Mouse (Mus musculus) CH12.LX (cell line): ENCODE results near the gene Cryl1. TPM values are rescaled to one million over a fixed set of nuclear protein-coding genes. Genes with fewer than 3 reads are reported as not detected.

Experiments used
- DNase-seq: peaks from one replicate; pipeline ENCODE4 v3.0.0-alpha.2; 2013; ENCODE audit errors: extremely low read depth
- H3K27ac ChIP-seq: 2 replicates; pipeline ENCODE4 v1.5.1; 2012; ENCODE audit warnings: low read depth, mild to moderate bottlenecking, control low read depth, moderate library complexity; ENCODE audit not compliant: insufficient read depth
- H3K27me3 ChIP-seq: replicated peaks from 2 replicates; pipeline ENCODE3; 2012; ENCODE audit warnings: inconsistent platforms
- H3K36me3 ChIP-seq, 2 experiments: replicated peaks in 1 of 2; 2 replicates each; pipeline versions ENCODE3 to v1.6.1; 2012; ENCODE audit warnings: inconsistent platforms in 1 of 2, low read length in 1 of 2, mild to moderate bottlenecking in 1 of 2, mixed read lengths in 1 of 2, moderate library complexity in 1 of 2; ENCODE audit not compliant: control insufficient read depth in 1 of 2, insufficient read depth in 1 of 2
- H3K4me1 ChIP-seq, 2 experiments: 2 replicates each; pipeline ENCODE4 v1.6.1; 2012; ENCODE audit warnings: inconsistent platforms in 1 of 2, moderate library complexity in 1 of 2; ENCODE audit not compliant: insufficient read depth in 2 of 2, control insufficient read depth in 1 of 2
- H3K4me2 ChIP-seq: 2 replicates; pipeline ENCODE4 v1.6.1; 2012; ENCODE audit warnings: low read depth, mild to moderate bottlenecking, control low read depth; ENCODE audit not compliant: poor library complexity, insufficient read depth, severe bottlenecking
- H3K4me3 ChIP-seq, 3 experiments: fragments of 150-350 bp in 1 of 3; sonication (generic) in 1 of 3; replicated peaks in 1 of 3; 2 replicates each; pipeline versions ENCODE3 to v1.5.1; 2011 to 2012; ENCODE audit warnings: low read depth in 2 of 3, low read length in 2 of 3, mild to moderate bottlenecking in 2 of 3, moderate library complexity in 2 of 3, control low read depth in 1 of 3, improper control_type of control experiment in 1 of 3, inconsistent platforms in 1 of 3, mixed read lengths in 1 of 3; ENCODE audit not compliant: poor library complexity in 1 of 3
- H3K79me2 ChIP-seq: replicated peaks from 2 replicates; pipeline ENCODE4 v1.6.1; 2012; ENCODE audit warnings: mild to moderate bottlenecking, moderate library complexity; ENCODE audit not compliant: control insufficient read depth, poor library complexity, insufficient read depth, severe bottlenecking; ENCODE audit errors: extremely low read depth
- H3K9ac ChIP-seq: 2 replicates; pipeline ENCODE4 v1.6.1; 2012; ENCODE audit warnings: low read depth, mild to moderate bottlenecking, control low read depth, moderate library complexity; ENCODE audit not compliant: insufficient read depth
- H3K9me3 ChIP-seq: replicated peaks from 2 replicates; pipeline ENCODE3; 2012; ENCODE audit warnings: low read length, inconsistent platforms, mixed read lengths
- BHLHE40 ChIP-seq: IDR thresholded peaks from 2 replicates; pipeline ENCODE4 v1.6.1; 2011; ENCODE audit warnings: mild to moderate bottlenecking, low read depth, low read length, improper control_type of control experiment
- CHD1 ChIP-seq: IDR thresholded peaks from 2 replicates; pipeline ENCODE4 v1.6.1; 2012; ENCODE audit warnings: low read depth, low read length, improper control_type of control experiment, inconsistent platforms
- CHD2 ChIP-seq: IDR thresholded peaks from 2 replicates; pipeline ENCODE4 v1.6.1; 2011; ENCODE audit warnings: low read length, improper control_type of control experiment
- CTCF ChIP-seq, 2 experiments: IDR thresholded peaks in 1 of 2; conservative IDR thresholded peaks in 1 of 2; 2 replicates each; pipeline ENCODE4 v1.5.1; 2011 to 2012; ENCODE audit warnings: low read depth in 2 of 2, low read length in 2 of 2, improper control_type of control experiment in 1 of 2, inconsistent platforms in 1 of 2, mild to moderate bottlenecking in 1 of 2, moderate library complexity in 1 of 2
- E2F4 ChIP-seq: IDR thresholded peaks from 2 replicates; pipeline ENCODE4 v1.6.1; 2011; ENCODE audit warnings: low read depth, low read length, improper control_type of control experiment; ENCODE audit not compliant: insufficient replicate concordance
- ELF1 ChIP-seq: IDR thresholded peaks from 2 replicates; pipeline ENCODE4 v1.6.1; 2014; ENCODE audit warnings: low read depth, mild to moderate bottlenecking, inconsistent platforms, low read length, improper control_type of control experiment
- EP300 ChIP-seq: IDR thresholded peaks from 2 replicates; pipeline ENCODE4 v1.6.1; 2011; ENCODE audit warnings: low read length, improper control_type of control experiment
- ETS1 ChIP-seq: conservative IDR thresholded peaks from 2 replicates; pipeline ENCODE4 v1.6.1; 2012; ENCODE audit warnings: low read depth, mild to moderate bottlenecking, inconsistent platforms, low read length, improper control_type of control experiment, moderate library complexity
- GABPA ChIP-seq: IDR thresholded peaks from 2 replicates; pipeline ENCODE4 v1.6.1; 2012; ENCODE audit warnings: low read depth, low read length, improper control_type of control experiment, inconsistent platforms; ENCODE audit not compliant: insufficient replicate concordance
- HCFC1 ChIP-seq: IDR thresholded peaks from 2 replicates; pipeline ENCODE4 v1.6.1; 2012; ENCODE audit warnings: low read depth, mild to moderate bottlenecking, inconsistent platforms, low read length, improper control_type of control experiment
- IRF4 ChIP-seq: IDR thresholded peaks from 2 replicates; pipeline ENCODE4 v1.6.1; 2014; ENCODE audit warnings: low read depth, mild to moderate bottlenecking, inconsistent platforms, low read length, improper control_type of control experiment
- KAT2A ChIP-seq: IDR thresholded peaks from 2 replicates; pipeline ENCODE4 v1.6.1; 2012; ENCODE audit warnings: low read length, improper control_type of control experiment, inconsistent platforms; ENCODE audit not compliant: insufficient replicate concordance
- MAFK ChIP-seq: IDR thresholded peaks from 2 replicates; pipeline ENCODE4 v1.6.1; 2011; ENCODE audit warnings: low read length, improper control_type of control experiment; ENCODE audit not compliant: insufficient replicate concordance
- MEF2A ChIP-seq: IDR thresholded peaks from 2 replicates; pipeline ENCODE4 v1.6.1; 2014; ENCODE audit warnings: low read depth, mild to moderate bottlenecking, inconsistent platforms, low read length, improper control_type of control experiment, borderline replicate concordance
- MYC ChIP-seq: IDR thresholded peaks from 2 replicates; pipeline ENCODE4 v1.6.1; 2011; ENCODE audit warnings: low read depth, mild to moderate bottlenecking, improper control_type of control experiment, low read length
- PAX5 ChIP-seq: IDR thresholded peaks from 2 replicates; pipeline ENCODE4 v1.6.1; 2012; ENCODE audit warnings: low read length, inconsistent platforms, mixed read lengths
- POLR2A ChIP-seq: IDR thresholded peaks from 2 replicates; pipeline ENCODE4 v1.6.1; 2011; ENCODE audit warnings: low read depth, mild to moderate bottlenecking, improper control_type of control experiment, low read length
- RAD21 ChIP-seq: IDR thresholded peaks from 2 replicates; pipeline ENCODE4 v1.6.1; 2011; ENCODE audit warnings: low read depth, mild to moderate bottlenecking, low read length, improper control_type of control experiment, moderate library complexity
- RCOR1 ChIP-seq: conservative IDR thresholded peaks from 2 replicates; pipeline ENCODE4 v1.6.1; 2012; ENCODE audit warnings: low read depth, mild to moderate bottlenecking, inconsistent platforms, low read length, improper control_type of control experiment
- SIN3A ChIP-seq: IDR thresholded peaks from 2 replicates; pipeline ENCODE4 v1.6.1; 2012; ENCODE audit warnings: low read length, improper control_type of control experiment, inconsistent platforms
- SMC3 ChIP-seq: IDR thresholded peaks from 2 replicates; pipeline ENCODE4 v1.6.1; 2011; ENCODE audit warnings: low read depth, low read length, improper control_type of control experiment
- TBP ChIP-seq: conservative IDR thresholded peaks from 2 replicates; pipeline ENCODE4 v1.6.1; 2011; ENCODE audit warnings: low read depth, low read length, improper control_type of control experiment
- TCF12 ChIP-seq: IDR thresholded peaks from 2 replicates; pipeline ENCODE4 v1.6.1; 2014; ENCODE audit warnings: low read depth, mild to moderate bottlenecking, inconsistent platforms, low read length, improper control_type of control experiment
- UBTF ChIP-seq: IDR thresholded peaks from 2 replicates; pipeline ENCODE4 v1.6.1; 2012; ENCODE audit warnings: low read depth, mild to moderate bottlenecking, inconsistent platforms, low read length, improper control_type of control experiment, moderate library complexity
- USF1 ChIP-seq: IDR thresholded peaks from 2 replicates; pipeline ENCODE4 v1.6.1; 2014; ENCODE audit warnings: low read depth, mild to moderate bottlenecking, inconsistent platforms, low read length, improper control_type of control experiment
- USF2 ChIP-seq: conservative IDR thresholded peaks from 2 replicates; pipeline ENCODE4 v1.6.1; 2011; ENCODE audit warnings: low read depth, low read length, improper control_type of control experiment
- ZC3H11A ChIP-seq: IDR thresholded peaks from 2 replicates; pipeline ENCODE4 v1.6.1; 2012; ENCODE audit warnings: low read depth, mild to moderate bottlenecking, inconsistent platforms, low read length, improper control_type of control experiment
- ZKSCAN1 ChIP-seq: IDR thresholded peaks from 2 replicates; pipeline ENCODE4 v1.6.1; 2012; ENCODE audit warnings: low read depth, inconsistent platforms, low read length, improper control_type of control experiment, borderline replicate concordance
- ZMIZ1 ChIP-seq: IDR thresholded peaks from 2 replicates; pipeline ENCODE4 v1.6.1; 2012; ENCODE audit warnings: low read depth, mild to moderate bottlenecking, inconsistent platforms, low read length, improper control_type of control experiment
- ZNF384 ChIP-seq: IDR thresholded peaks from 2 replicates; pipeline ENCODE4 v1.6.1; 2012; ENCODE audit warnings: low read depth, low read length, improper control_type of control experiment, inconsistent platforms
- dilution Hi-C: fragments of 300-500 bp; cut with MboI; formaldehyde crosslinking; loops from 2 replicates; pipeline ENCODE4 v1.14.3; 2020; ENCODE audit warnings: low sequenced_read_pairs; ENCODE audit not compliant: extremely low pct_unique_long_range_greater_than_20kb, extremely low pct_ligation_motif_present
- in situ Hi-C: fragments of 300-500 bp; cut with MboI; formaldehyde crosslinking; loops from 3 replicates; pipeline ENCODE4 v1.14.3; 2019; ENCODE audit warnings: low sequenced_read_pairs, low pct_ligation_motif_present, low pct_unique_long_range_greater_than_20kb, mixed read lengths
- polyA plus RNA-seq: library from polyadenylated mRNA; unstranded; fragments of >175 nt; gene quantifications from 2 replicates; pipeline ENCODE4 v1.2.1, GENCODE M21; 2012; ENCODE audit warnings: low read depth; ENCODE audit not compliant: insufficient read length
- total RNA-seq, 2 experiments: library from RNA; depleted of rRNA; stranded (reverse); fragments of 300-350 nt in 1 of 2; fragments of >200 nt in 1 of 2; gene quantifications; 2 replicates each; pipeline ENCODE4 v1.2.3; 2012 to 2014

The Cryl1 gene
- total and polyA plus RNA-seq, 3 experiments, result 13.1 to 33.7 (median 31.8) TPM

- dilution Hi-C loops (no loop called here), in situ Hi-C loops (no loop called here)
- Histone ChIP-seq H3K79me2 (no peaks in the 10 kb centered on the region), H3K9ac (no peak overlapping the region), H3K27me3 (no peaks in the 10 kb centered on the region), H3K9me3 (no peaks in the 10 kb centered on the region), H3K4me3 (no peak overlapping the region), H3K4me2 (no peak overlapping the region), H3K27ac (no peak overlapping the region), H3K36me3 (peaks cover 0 to 4% of the 10 kb centered on the region in 2 experiments), H3K4me1 (peaks cover 0 to 27% of the 10 kb centered on the region in 2 experiments; a peak in 2 of 4 replicates)
- TF ChIP-seq USF1, result no peak
- TF ChIP-seq UBTF, result no peak
- TF ChIP-seq SMC3, result no peak
- TF ChIP-seq PAX5, result no peak
- no peak for TF ChIP-seq ZMIZ1
- no peak for TF ChIP-seq MAFK
- no peak for TF ChIP-seq CTCF (conservative IDR thresholded peaks at IDR 0.05 in 1 of 2, IDR thresholded peaks at IDR 0.05 in 1 of 2; ENCODE audit: low read depth in 2 of 2, low read length in 2 of 2)
- TF ChIP-seq HCFC1, result no peak
- no peak for TF ChIP-seq GABPA
- no peak for TF ChIP-seq USF2
- no peak for TF ChIP-seq BHLHE40
- no peak for TF ChIP-seq MEF2A
- TF ChIP-seq ELF1, result no peak
- TF ChIP-seq KAT2A, result no peak
- no peak for TF ChIP-seq EP300
- TF ChIP-seq TCF12, result no peak
- TF ChIP-seq RCOR1, result no peak
- no peak for TF ChIP-seq SIN3A
- no peak for DNase-seq
Measured at GRCm38 (mm10) chr14:57363833-57364232, 34.5 kb downstream of the Cryl1 start.

DNA sequence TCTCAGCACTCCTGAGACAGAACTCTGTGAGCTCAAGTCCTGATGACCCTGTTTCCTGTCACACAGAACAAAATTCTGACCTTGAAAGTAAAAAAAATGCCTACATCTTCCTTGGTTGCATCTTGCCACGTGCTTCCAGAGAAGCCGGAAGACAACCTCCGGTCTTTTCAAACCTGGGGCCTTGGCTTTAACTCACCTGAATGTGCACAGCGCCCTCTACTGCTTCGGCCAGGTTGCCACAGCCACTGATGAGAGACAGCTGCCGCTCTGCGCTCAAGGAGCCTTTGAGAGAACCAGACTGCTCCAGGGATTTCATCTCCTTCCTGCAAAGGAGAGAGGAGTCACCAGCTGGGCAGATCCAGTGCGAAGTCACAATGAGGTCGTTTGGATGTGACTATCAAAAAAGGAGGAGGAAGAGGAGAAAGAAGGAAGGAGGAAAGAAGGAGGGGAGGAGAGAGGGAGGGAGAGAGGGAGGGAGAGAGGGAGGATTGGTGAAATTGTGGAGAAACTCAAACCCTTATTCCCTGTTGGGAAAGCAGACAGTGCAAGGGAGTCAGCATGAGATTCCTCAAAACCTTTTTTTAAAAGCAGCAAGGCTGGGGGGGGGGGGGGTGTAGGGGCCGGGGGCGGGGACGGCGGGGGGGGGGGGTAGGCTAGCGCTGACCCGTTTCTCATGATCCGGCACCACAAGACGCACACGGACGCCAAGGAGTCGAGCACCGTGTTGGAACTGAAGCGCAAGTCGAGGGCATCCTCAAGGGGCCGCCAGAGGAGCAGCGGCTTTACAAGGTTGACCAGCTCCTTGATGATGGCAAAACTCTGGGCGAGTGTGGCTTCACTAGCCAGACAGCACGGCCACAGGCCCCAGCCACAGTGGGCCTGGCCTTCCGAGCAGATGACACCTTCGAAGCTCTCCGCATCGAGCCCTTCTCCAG is 35.3 kb downstream of the Cryl1 start:
- peak; percentile 91 for DNase-seq
- H3K79me2 ChIP-seq, result no peaks in the 10 kb centered on the region
- H3K27me3 ChIP-seq, result no peaks in the 10 kb centered on the region
- no peak overlapping the region for H3K4me2 ChIP-seq
- no peak overlapping the region for H3K9ac ChIP-seq
- peaks cover 0 to 31% of the 10 kb centered on the region in 2 experiments; a peak in 2 of 4 replicates for H3K4me1 ChIP-seq
- H3K27ac ChIP-seq, result no peak overlapping the region
- dilution Hi-C loops, result no loop called here
- H3K4me3 ChIP-seq, result peak overlapping the region in 1 of 3 experiments; percentile 47
- no peaks in the 10 kb centered on the region for H3K9me3 ChIP-seq
- in situ Hi-C loops, result no loop called here
- H3K36me3 ChIP-seq, result peaks cover 0 to 7% of the 10 kb centered on the region in 2 experiments
- TF ChIP-seq RAD21 (peak; percentile 83), MYC (peak; percentile 83), ZKSCAN1 (no peak), PAX5 (no peak), POLR2A (no peak), ETS1 (no peak), CHD1 (no peak), TBP (no peak), BHLHE40 (peak; percentile 43), EP300 (no peak), ELF1 (peak; percentile 53), KAT2A (no peak), IRF4 (no peak), SMC3 (peak; percentile 60), ZC3H11A (no peak), ZNF384 (0 out of 2 replicates have a peak, but pooled peaks have one; percentile 15), USF2 (no peak), TCF12 (no peak), CHD2 (no peak), E2F4 (no peak), CTCF (conservative IDR thresholded peaks at IDR 0.05 in 1 of 2, IDR thresholded peaks at IDR 0.05 in 1 of 2; ENCODE audit: low read depth in 2 of 2, low read length in 2 of 2) (peak; percentile 47 to 81)
